Mouse (Mus musculus) heart, postnatal 0 days (tissue): ENCODE measurements at regions not wholly inside any gene's neighbourhood (a gene's known extent, or its start where the extent isn't known, plus 50 kb on each side); places are given as distances from the start of the nearest gene placed in this dataset.

Source experiments
- ATAC-seq: fragments of 200-750 bp; cut with Nextera tagmentation; 2 replicates; pipeline ENCODE4 v1.8.0; 2017; ENCODE audit warnings: low read depth, moderate number of reproducible peaks, moderate library complexity; ENCODE audit not compliant: insufficient read depth
- DNase-seq: peaks from one replicate; pipeline ENCODE4 v3.0.0-alpha.2; 2016; ENCODE audit warnings: low spot score
- H3K27ac ChIP-seq: fragments of 300-500 bp; sonication (generic); 2 replicates; pipeline ENCODE4 v1.5.1; 2014; ENCODE audit warnings: low read depth, mild to moderate bottlenecking
- H3K27me3 ChIP-seq: fragments of 300-500 bp; sonication (generic); 2 replicates; pipeline ENCODE4 v1.6.1; 2014; ENCODE audit warnings: low read length, mixed read lengths; ENCODE audit not compliant: control insufficient read depth, insufficient read depth
- H3K36me3 ChIP-seq: fragments of 300-500 bp; sonication (generic); replicated peaks from 2 replicates; pipeline ENCODE4 v1.6.1; 2014; ENCODE audit warnings: low read length, mixed read lengths; ENCODE audit not compliant: control insufficient read depth, insufficient read depth
- H3K4me1 ChIP-seq: fragments of 300-500 bp; sonication (generic); 2 replicates; pipeline ENCODE4 v1.6.1; 2014; ENCODE audit warnings: antibody characterized with exemption; ENCODE audit not compliant: control insufficient read depth, insufficient read depth
- H3K4me2 ChIP-seq: fragments of 300-500 bp; sonication (generic); 2 replicates; pipeline ENCODE4 v1.6.1; 2014; ENCODE audit warnings: low read depth, mild to moderate bottlenecking, low read length, moderate library complexity
- H3K4me3 ChIP-seq: fragments of 300-500 bp; sonication (generic); 2 replicates; pipeline ENCODE4 v1.5.1; 2014; ENCODE audit warnings: low read depth, low read length
- H3K9ac ChIP-seq: fragments of 300-500 bp; sonication (generic); replicated peaks from 2 replicates; pipeline ENCODE4 v1.6.1; 2014; ENCODE audit warnings: low read depth, low read length, mixed read lengths
- H3K9me3 ChIP-seq: fragments of 300-500 bp; sonication (generic); replicated peaks from 2 replicates; pipeline ENCODE4 v1.6.1; 2016; ENCODE audit warnings: low read length; ENCODE audit not compliant: control insufficient read depth
- CTCF ChIP-seq: IDR thresholded peaks from 2 replicates; pipeline ENCODE4 v1.5.1; 2016; ENCODE audit warnings: antibody characterized with exemption, control low read depth, low read depth
- EP300 ChIP-seq: IDR thresholded peaks from 2 replicates; pipeline ENCODE4 v1.6.1; 2016; ENCODE audit warnings: antibody characterized with exemption, low read depth
- WGBS: fragments of 180-500 bp; shearing (Covaris S2); extraction: QIAGEN DNeasy Blood & Tissue Kit; methylation state at CpG from one replicate; pipeline ENCODE4 v1.1.7; 2014; 5-methylcytosine and 5-hydroxymethylcytosine counted together

DNA sequence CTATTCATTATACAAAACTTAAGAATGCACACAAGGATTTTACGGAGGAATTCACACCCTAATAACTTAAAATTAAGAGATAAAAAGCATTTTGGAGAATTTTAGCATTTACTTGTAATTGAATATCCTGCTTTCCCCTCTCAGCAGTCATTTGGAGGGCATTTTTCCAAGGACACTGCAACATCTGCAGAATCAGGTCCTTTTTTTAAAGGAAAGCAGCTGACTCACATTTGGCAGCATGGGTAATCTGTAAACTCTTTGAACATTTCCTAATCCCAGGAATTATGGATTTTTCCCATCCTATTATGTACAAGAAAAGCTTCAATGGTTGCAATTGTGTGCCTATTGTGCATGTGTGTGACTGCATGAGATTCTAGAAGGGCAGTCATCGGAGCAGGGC lies 112.0 kb downstream of the Gm19410 start:
- no peak overlapping the region for H3K27ac ChIP-seq
- no peak overlapping the region for H3K4me3 ChIP-seq
- no peak for DNase-seq
- no peaks in the 10 kb centered on the region for H3K36me3 ChIP-seq
- H3K4me2 ChIP-seq, result no peak overlapping the region
- no peaks in the 10 kb centered on the region for H3K27me3 ChIP-seq
- no peaks in the 10 kb centered on the region for H3K9me3 ChIP-seq
- WGBS, result 92% methylated on average over 2 of the region's 2 CpGs
- H3K9ac ChIP-seq, result no peak overlapping the region
- peaks cover 5% of the 10 kb centered on the region; the same call in 1 of the 2 replicates for H3K4me1 ChIP-seq
- no peak for TF ChIP-seq CTCF
- no peak for TF ChIP-seq EP300
- no peak for ATAC-seq

DNA sequence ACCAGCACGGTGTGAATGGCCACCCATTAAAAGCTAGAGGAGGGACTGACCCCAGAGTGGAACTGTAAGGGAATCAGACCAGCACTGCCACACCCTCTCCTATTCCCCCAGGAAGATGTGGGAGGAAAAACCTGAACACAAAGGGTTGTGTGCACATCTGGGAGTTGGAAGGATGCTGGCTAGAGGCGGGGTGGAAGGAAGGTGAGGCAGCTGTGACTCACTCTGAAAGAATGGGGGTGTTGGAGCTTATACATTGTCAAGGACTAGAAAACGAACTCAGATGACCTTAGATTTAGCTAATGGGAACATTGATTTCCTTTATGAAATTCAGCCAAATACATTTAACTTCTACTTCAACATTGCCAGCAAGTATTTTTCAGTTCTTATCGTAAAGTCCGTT lies 116.2 kb downstream of the Gm19410 start:
- ATAC-seq (peak; percentile 67), DNase-seq (peak; percentile 36)
- WGBS, result 43% methylated on average over 5 of the region's 5 CpGs
- Histone ChIP-seq H3K4me1 (peaks cover 5% of the 10 kb centered on the region; the same call in 1 of the 2 replicates), H3K27ac (peak overlapping the region; percentile 67), H3K27me3 (no peaks in the 10 kb centered on the region), H3K9ac (no peak overlapping the region), H3K9me3 (no peaks in the 10 kb centered on the region; the same call in 1 of the 2 replicates), H3K4me3 (no peak overlapping the region), H3K36me3 (no peaks in the 10 kb centered on the region), H3K4me2 (no peak overlapping the region)
- peak; percentile 81; the same call in 1 of the 2 replicates for TF ChIP-seq EP300
- TF ChIP-seq CTCF, result no peak

DNA sequence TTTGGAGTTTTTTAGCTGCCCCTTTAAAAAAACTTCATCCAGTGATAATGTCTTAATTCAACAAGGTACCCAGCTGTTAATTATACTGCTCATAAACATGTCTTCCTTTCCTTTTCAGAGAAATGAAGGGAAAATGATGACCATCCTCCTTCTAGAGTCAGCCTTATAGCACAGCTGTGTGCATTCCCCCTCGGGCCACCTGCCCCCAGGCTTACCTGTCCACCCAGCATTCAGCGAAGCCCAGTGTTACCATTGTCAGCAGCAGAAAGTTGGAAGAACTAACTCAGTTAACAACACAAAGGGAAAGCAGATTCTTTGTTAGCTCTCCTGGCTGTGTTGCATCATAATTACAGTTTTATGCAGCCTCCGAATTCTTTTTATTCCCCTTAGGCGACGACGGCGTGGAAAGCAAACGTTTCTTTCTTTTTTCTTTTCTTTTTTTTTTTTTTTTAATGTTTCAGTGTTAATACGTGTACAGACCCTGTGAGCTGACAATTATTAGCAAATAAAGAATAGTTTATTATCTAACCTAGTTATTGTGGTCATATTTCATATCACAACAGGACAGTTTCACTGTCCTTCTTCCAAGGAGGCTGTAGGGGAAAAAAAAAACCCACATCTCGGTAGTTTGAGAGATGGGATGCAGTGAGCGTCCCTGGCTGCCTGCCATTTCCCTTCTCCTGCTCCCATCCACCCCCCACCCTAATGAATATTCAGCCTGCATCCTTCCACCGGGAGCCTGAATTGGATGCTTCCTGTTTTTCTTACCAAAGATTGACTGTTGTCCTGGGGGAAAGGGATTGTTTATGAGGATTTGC lies 117.3 kb downstream of the Gm19410 start:
- no peaks in the 10 kb centered on the region for H3K36me3 ChIP-seq
- H3K27ac ChIP-seq, result peak overlapping the region; percentile 67
- no peak overlapping the region for H3K9ac ChIP-seq
- H3K4me1 ChIP-seq, result peaks cover 5% of the 10 kb centered on the region; the same call in 1 of the 2 replicates
- DNase-seq, result no peak
- H3K9me3 ChIP-seq, result no peaks in the 10 kb centered on the region; the same call in 1 of the 2 replicates
- no peaks in the 10 kb centered on the region for H3K27me3 ChIP-seq
- 0 out of 2 replicates have a peak, but pooled peaks have one; percentile 30 for ATAC-seq
- no peak overlapping the region for H3K4me2 ChIP-seq
- H3K4me3 ChIP-seq, result no peak overlapping the region
- 54% methylated on average over 12 of the region's 12 CpGs for WGBS
- TF ChIP-seq CTCF (no peak), EP300 (peak; percentile 76)

DNA sequence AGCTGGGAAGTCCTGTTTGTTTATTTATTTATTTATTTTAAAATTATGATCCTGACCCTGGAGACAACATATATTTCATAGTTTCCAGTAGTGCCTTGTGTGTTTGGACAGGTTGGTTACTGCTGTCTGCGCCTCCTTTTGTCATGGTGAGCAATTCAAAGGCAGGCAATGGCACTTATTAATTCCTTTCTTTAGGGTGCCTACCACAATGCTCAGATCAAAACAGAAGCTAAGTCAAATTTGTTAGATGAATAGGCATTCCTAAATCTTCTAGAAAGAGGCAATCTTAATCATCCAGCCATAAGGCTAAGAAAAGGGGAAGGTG lies 117.8 kb downstream of the Gm19410 start:
- 75% methylated on average over 1 of the region's 1 CpGs for WGBS
- Histone ChIP-seq H3K27me3 (no peaks in the 10 kb centered on the region), H3K27ac (peak overlapping the region; percentile 65), H3K9ac (no peak overlapping the region), H3K36me3 (no peaks in the 10 kb centered on the region), H3K4me2 (no peak overlapping the region), H3K4me3 (no peak overlapping the region), H3K4me1 (peaks cover 5% of the 10 kb centered on the region; the same call in 1 of the 2 replicates), H3K9me3 (no peaks in the 10 kb centered on the region; the same call in 1 of the 2 replicates)
- ATAC-seq (no peak), DNase-seq (no peak)
- TF ChIP-seq EP300 (no peak), CTCF (no peak)

DNA sequence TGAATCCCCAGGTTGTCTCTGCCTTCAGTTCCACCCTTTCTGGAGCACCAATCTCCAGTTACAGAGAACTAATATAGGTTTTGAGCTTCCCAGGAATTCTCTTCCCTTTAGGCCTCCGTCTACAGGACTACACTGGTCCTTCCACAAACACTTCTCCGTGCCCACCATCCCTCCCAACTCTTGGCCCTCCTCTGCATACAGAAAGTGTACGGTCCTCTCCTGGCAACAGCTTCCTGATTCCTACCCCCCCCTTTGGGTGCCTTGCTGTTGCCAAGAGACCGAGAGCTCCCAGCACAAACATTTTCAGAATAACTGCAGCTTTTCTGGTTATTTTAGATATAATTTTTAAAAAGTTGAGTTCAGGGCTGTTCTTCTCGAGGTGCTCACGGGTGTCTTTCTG lies 119.0 kb downstream of the Gm19410 start:
- H3K4me2 ChIP-seq, result no peak overlapping the region
- no peak overlapping the region for H3K9ac ChIP-seq
- ATAC-seq (no peak), DNase-seq (no peak)
- H3K4me3 ChIP-seq, result no peak overlapping the region
- 69% methylated on average over 6 of the region's 6 CpGs for WGBS
- no peak overlapping the region for H3K27ac ChIP-seq
- H3K27me3 ChIP-seq, result no peaks in the 10 kb centered on the region
- TF ChIP-seq CTCF (no peak), EP300 (no peak)
- no peaks in the 10 kb centered on the region for H3K36me3 ChIP-seq
- H3K9me3 ChIP-seq, result no peaks in the 10 kb centered on the region; the same call in 1 of the 2 replicates
- peaks cover 5% of the 10 kb centered on the region; the same call in 1 of the 2 replicates for H3K4me1 ChIP-seq
